Mouse (Mus musculus): Measurements from ENCODE around the gene Abcc2. TPM values are rescaled to one million over a fixed set of nuclear protein-coding genes. Genes with fewer than 3 reads are reported as not detected.

The Abcc2 gene
- polyA plus RNA-seq, 1 experiment from 2014 or later, result 0.04 TPM

DNA sequence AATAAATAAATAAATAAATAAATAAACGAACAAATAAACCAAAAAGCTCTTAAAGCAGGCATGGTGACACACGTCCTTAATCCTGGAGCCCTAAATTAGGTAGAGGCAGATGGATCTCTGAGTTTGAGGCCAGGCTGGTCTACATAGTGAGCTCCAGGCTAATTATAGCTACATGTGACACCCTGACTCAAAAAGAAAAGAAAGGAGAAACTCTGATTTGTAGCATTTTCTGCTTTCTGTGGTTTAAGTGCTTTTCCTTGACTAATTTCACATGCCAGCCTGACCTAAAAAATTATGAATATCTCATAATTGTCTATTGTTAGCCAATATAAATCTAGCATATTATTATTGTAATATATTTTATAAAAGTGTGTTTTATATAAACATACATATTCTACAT lies 19.6 kb upstream of the Abcc2 start:
- no peak overlapping the region for H3K9ac ChIP-seq
- no peak overlapping the region for H3K27ac ChIP-seq
- no peaks in the 10 kb centered on the region for H3K27me3 ChIP-seq
- H3K4me1 ChIP-seq, result no peaks in the 10 kb centered on the region
- H3K9me3 ChIP-seq, result no peaks in the 10 kb centered on the region
- H3K4me2 ChIP-seq, result no peak overlapping the region
- no peak for ATAC-seq (ENCODE audit: borderline replicate concordance, extremely low read depth, low FRiP score, low TSS enrichment)
- WGBS, result 61% methylated on average over 2 of the region's 2 CpGs
- H3K4me3 ChIP-seq, result no peak overlapping the region
- H3K36me3 ChIP-seq, result no peaks in the 10 kb centered on the region

DNA sequence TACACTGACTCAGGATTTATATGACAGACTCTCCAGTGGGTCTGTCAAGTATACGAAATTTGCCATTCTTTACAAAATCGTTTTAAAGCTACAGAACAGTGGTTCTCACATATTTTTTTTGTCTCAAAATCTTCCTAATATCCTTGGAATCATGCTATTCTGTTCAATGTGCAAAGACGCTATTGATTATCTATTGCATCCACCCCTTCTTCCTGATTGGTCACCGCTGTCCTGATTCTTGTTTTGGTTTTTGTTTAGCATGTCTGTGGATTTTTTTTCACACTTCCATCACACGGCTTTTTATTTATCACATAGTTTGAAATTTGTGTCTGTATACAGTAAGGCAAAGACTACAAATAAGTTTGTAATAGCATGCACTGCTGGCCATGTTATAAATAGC lies 15.5 kb upstream of the Abcc2 start:
- H3K36me3 ChIP-seq, result peaks cover 3% of the 10 kb centered on the region; the same call in 1 of the 2 replicates
- no peaks in the 10 kb centered on the region for H3K4me1 ChIP-seq
- no peak overlapping the region for H3K9ac ChIP-seq
- no peaks in the 10 kb centered on the region for H3K27me3 ChIP-seq
- WGBS, result 77% methylated on average over 5 of the region's 5 CpGs
- no peaks in the 10 kb centered on the region for H3K9me3 ChIP-seq
- no peak overlapping the region for H3K4me2 ChIP-seq
- H3K4me3 ChIP-seq, result no peak overlapping the region
- ATAC-seq (ENCODE audit: borderline replicate concordance, extremely low read depth, low FRiP score, low TSS enrichment), result no peak
- no peak overlapping the region for H3K27ac ChIP-seq

DNA sequence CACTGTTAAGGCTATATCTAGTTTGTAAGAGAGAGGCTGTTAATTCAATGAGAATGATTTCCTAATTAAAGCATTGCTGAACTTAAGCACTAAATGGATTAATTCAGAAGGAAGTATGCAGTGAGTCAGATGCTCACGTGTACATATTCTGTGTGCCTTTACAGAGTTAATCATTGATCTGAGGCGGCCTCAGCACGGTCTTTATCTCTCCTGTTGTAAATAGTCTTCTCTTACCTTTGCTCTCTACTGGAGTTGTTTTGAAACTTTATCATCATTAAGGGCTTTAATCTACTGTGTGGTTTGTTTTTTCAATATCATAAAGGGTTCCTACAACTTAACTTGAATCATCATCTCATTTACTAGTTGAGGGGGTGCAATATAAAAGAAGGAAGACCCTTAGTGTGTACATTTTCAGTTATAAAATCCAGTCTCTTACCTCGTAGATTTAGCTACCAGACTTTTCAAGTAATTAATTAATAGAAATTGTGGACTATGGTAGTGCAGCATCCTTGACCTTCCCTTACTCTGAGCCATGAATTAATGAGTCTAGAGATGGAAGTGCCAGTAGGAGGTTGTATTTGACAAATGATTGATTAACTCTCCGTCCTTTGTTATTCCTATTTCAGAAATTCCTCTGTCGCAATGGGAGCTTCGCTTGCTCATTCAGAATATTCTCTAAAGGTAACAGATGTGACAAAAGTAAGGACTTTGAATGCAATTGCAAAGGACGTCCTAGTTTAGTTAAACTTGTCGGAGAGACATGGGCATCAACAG lies 14.3 kb upstream of the Abcc2 start:
- H3K36me3 ChIP-seq, result peaks cover 3% of the 10 kb centered on the region; the same call in 1 of the 2 replicates
- H3K27ac ChIP-seq, result no peak overlapping the region
- H3K4me1 ChIP-seq, result no peaks in the 10 kb centered on the region
- H3K9ac ChIP-seq, result no peak overlapping the region
- H3K4me3 ChIP-seq, result no peak overlapping the region
- no peak for ATAC-seq (ENCODE audit: borderline replicate concordance, extremely low read depth, low FRiP score, low TSS enrichment)
- no peak overlapping the region for H3K4me2 ChIP-seq
- no peaks in the 10 kb centered on the region for H3K9me3 ChIP-seq
- WGBS, result 48% methylated on average over 9 of the region's 9 CpGs
- H3K27me3 ChIP-seq, result no peaks in the 10 kb centered on the region

DNA sequence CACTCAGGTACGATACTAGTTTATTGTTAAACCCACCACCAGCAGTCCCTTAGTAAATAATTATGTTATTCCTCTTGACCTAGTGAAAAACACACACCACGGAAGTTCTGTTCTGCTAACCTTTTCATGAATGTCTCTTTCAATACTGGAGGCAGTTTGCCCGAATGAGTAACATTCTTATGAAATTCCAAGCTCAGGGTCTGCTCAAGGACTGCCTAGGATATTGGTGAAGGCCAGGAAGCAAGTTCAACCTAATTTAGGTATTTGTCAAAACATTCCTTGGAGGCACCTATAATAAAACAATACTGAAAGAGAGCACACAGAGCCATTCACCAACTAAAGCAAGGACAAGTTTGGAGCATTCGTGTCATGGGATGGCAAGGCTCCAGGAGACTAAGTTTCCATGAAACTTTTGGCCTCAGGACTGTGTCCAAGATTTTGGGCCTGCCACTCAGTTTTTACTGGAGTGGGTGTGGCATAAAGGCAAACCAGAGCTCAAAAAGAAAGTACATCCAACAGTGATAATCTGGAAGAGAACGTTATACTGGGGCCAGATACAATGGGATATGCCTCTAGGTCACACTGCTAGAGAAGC lies 12.5 kb upstream of the Abcc2 start:
- Histone ChIP-seq H3K4me2 (no peak overlapping the region), H3K27ac (no peak overlapping the region), H3K9ac (no peak overlapping the region), H3K27me3 (no peaks in the 10 kb centered on the region), H3K4me3 (no peak overlapping the region), H3K4me1 (no peaks in the 10 kb centered on the region), H3K36me3 (peaks cover 3% of the 10 kb centered on the region; the same call in 1 of the 2 replicates), H3K9me3 (no peaks in the 10 kb centered on the region)
- WGBS, result 72% methylated on average over 5 of the region's 5 CpGs
- no peak for ATAC-seq (ENCODE audit: borderline replicate concordance, extremely low read depth, low FRiP score, low TSS enrichment)

DNA sequence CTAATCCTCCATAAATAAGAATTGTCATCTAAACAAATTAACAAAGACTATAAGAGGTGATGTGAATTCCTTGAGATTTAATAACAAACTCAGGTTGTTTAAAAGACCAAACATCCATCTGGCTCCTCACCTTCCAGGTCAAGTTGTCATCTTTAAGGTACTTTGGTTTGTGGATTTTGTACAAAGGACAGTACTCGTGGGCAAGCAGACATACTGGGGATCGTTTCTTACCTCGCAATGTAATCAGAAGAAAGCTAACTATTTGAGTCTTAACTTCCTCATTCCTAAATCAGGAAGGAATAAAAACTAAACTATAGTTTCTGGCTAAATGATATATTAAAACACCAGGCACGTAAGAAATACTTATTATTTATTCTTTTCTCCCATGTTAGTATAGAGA lies 11.4 kb upstream of the Abcc2 start:
- Histone ChIP-seq H3K4me1 (no peaks in the 10 kb centered on the region), H3K4me2 (no peak overlapping the region), H3K4me3 (no peak overlapping the region), H3K36me3 (peaks cover 3% of the 10 kb centered on the region; the same call in 1 of the 2 replicates), H3K27me3 (no peaks in the 10 kb centered on the region), H3K9me3 (no peaks in the 10 kb centered on the region), H3K9ac (no peak overlapping the region), H3K27ac (no peak overlapping the region)
- no peak for ATAC-seq (ENCODE audit: borderline replicate concordance, extremely low read depth, low FRiP score, low TSS enrichment)
- WGBS, result 69% methylated on average over 4 of the region's 4 CpGs

DNA sequence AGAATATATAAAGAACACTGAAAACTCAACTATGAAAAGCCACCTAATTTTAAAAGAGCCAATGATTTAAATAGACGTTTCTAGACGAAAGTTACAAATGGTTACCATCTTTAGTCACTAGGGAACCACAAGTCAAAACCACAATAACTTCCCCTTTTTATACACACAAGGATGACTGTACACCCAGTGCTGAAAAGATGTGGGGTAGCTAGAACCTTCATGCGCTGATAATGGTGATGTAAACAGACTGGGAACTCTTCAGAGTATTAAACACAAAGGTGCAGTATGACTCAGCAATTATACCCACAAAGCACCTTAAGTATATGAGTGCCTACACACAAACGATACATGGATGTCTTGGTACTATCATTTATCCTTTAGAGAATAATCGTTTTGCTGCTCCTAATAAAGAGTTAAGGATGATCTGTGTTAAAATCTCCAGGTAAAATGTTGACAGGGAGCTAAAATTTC lies 10.5 kb upstream of the Abcc2 start:
- WGBS, result 82% methylated on average over 5 of the region's 5 CpGs
- no peak for ATAC-seq (ENCODE audit: borderline replicate concordance, extremely low read depth, low FRiP score, low TSS enrichment)
- no peaks in the 10 kb centered on the region for H3K27me3 ChIP-seq

DNA sequence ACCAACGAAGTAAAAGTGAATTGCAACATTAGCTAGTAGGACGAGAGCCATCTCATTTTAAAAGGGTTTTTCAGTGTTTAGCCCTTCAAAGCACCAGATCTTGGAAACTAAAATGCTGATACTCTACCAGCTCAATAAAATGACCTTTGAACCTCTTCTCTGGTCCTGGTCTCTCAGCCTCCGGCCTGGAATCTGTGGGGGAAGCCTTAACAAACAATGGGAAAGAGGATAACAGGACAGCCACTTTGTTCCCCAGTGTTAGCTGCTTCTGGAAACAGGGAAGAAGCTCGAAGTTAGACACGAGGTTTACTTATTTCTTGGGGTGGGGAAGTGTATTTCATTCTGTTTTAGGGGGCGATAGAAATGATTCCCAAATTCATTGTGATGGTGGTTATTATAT lies 9.7 kb upstream of the Abcc2 start:
- 62% methylated on average over 6 of the region's 6 CpGs for WGBS

More for the DNA sequence above, 10.5 kb upstream of the Abcc2 start:
- H3K9ac ChIP-seq, result no peak overlapping the region
- no peaks in the 10 kb centered on the region for H3K9me3 ChIP-seq
- no peaks in the 10 kb centered on the region for H3K4me1 ChIP-seq
- H3K4me2 ChIP-seq, result no peak overlapping the region
- no peak overlapping the region for H3K27ac ChIP-seq
- peaks cover 3% of the 10 kb centered on the region; the same call in 1 of the 2 replicates for H3K36me3 ChIP-seq
- no peak overlapping the region for H3K4me3 ChIP-seq

DNA sequence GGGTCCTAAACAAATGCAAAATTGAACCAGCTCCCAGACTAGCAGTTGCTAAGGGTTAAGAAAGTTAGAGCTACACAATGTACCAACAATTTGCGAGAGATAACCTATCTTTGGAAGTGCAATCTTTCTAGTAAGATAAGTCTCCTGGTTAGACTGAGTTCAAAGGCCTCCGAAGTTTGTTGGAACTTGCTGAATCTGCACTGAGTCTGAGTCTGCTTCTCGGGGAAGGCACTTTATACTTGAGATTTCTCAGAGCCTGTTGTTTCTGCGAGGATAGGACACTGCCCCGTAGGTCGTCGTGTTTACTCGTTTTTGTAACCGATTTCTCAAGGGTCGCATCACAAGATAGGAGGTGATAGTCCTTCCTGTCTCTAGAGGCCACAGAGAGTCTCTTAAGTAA lies 6.6 kb upstream of the Abcc2 start:
- Histone ChIP-seq H3K9me3 (no peaks in the 10 kb centered on the region), H3K27me3 (no peaks in the 10 kb centered on the region), H3K9ac (no peak overlapping the region), H3K4me1 (no peaks in the 10 kb centered on the region), H3K27ac (no peak overlapping the region), H3K36me3 (no peaks in the 10 kb centered on the region), H3K4me2 (no peak overlapping the region), H3K4me3 (no peak overlapping the region)
- no peak for ATAC-seq (ENCODE audit: borderline replicate concordance, extremely low read depth, low FRiP score, low TSS enrichment)
- WGBS, result 38% methylated on average over 10 of the region's 10 CpGs

More for the DNA sequence above, 9.7 kb upstream of the Abcc2 start:
- no peaks in the 10 kb centered on the region for H3K9me3 ChIP-seq
- H3K27ac ChIP-seq, result no peak overlapping the region
- H3K36me3 ChIP-seq, result peaks cover 3% of the 10 kb centered on the region; the same call in 1 of the 2 replicates
- no peaks in the 10 kb centered on the region for H3K27me3 ChIP-seq
- H3K9ac ChIP-seq, result no peak overlapping the region
- no peak for ATAC-seq (ENCODE audit: borderline replicate concordance, extremely low read depth, low FRiP score, low TSS enrichment)
- H3K4me1 ChIP-seq, result no peaks in the 10 kb centered on the region
- H3K4me3 ChIP-seq, result no peak overlapping the region
- H3K4me2 ChIP-seq, result no peak overlapping the region

DNA sequence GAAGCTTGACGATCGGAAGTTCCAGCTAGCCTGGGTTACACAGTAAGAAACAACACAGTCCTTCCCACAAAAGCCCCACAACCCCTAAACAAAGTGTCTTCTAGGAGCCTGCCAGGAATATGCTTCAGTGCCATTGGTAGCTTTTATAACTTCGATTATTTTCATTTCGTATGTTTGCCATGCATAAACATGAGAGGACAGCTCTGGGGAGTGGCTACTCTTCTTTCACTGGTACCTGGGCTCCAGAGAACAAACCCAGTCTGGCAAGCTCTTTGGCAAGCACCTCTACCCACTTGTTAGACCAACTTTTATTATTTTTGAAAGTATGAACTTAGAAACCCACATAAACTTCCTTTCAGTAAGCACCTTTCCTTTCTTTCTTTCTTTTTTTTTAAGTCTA lies 5.4 kb upstream of the Abcc2 start:
- no peak overlapping the region for H3K9ac ChIP-seq
- H3K4me3 ChIP-seq, result no peak overlapping the region
- no peaks in the 10 kb centered on the region for H3K36me3 ChIP-seq
- no peaks in the 10 kb centered on the region for H3K9me3 ChIP-seq
- 67% methylated on average over 4 of the region's 4 CpGs for WGBS
- ATAC-seq (ENCODE audit: borderline replicate concordance, extremely low read depth, low FRiP score, low TSS enrichment), result no peak
- no peaks in the 10 kb centered on the region for H3K4me1 ChIP-seq
- no peak overlapping the region for H3K4me2 ChIP-seq
- H3K27me3 ChIP-seq, result no peaks in the 10 kb centered on the region
- H3K27ac ChIP-seq, result no peak overlapping the region

DNA sequence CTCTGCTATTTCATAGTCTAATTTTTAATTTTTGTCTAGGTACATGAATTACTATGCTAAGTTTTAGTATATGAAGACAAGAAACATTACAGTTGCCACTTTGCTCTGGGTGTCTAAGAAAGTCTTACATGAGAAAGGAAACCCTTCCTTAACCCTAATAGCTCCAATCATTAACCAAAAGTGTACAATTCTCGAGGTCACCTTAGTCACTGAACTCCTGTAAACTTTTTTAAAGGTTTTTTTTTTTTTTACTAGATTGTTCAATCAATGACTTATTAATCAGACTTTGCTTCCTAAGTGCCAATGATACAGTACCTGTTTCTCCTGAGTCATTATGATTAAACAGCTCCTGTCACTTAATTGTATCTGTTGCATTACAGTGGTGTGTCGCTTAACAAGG lies 4.7 kb upstream of the Abcc2 start:
- Histone ChIP-seq H3K4me3 (no peak overlapping the region), H3K27ac (no peak overlapping the region), H3K36me3 (no peaks in the 10 kb centered on the region), H3K4me1 (no peaks in the 10 kb centered on the region), H3K27me3 (no peaks in the 10 kb centered on the region), H3K4me2 (no peak overlapping the region), H3K9ac (no peak overlapping the region), H3K9me3 (no peaks in the 10 kb centered on the region)
- 63% methylated on average over 2 of the region's 2 CpGs for WGBS
- no peak for ATAC-seq (ENCODE audit: borderline replicate concordance, extremely low read depth, low FRiP score, low TSS enrichment)

DNA sequence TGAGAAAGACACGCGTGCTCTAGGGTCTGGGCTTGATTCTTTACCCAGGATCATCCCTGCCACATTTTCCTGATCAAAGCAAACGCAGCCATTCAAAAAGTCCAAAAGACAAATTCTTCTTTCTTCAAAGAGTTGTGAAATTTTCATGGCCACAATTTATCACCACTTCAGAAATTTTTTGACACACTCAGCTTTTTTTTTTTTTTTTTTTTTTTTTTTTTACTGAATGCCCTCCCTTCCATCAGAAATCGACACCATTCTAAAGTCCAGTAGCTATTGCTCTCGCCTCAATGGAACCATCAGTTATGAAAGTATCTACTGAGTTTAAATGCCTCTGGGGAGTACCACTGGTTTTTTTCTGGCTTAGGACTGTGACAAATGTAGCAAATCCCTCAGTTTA lies 1.6 kb upstream of the Abcc2 start:
- ATAC-seq (ENCODE audit: borderline replicate concordance, extremely low read depth, low FRiP score, low TSS enrichment), result no peak
- 52% methylated on average over 5 of the region's 5 CpGs for WGBS
- Histone ChIP-seq H3K4me1 (no peaks in the 10 kb centered on the region), H3K9me3 (no peaks in the 10 kb centered on the region), H3K27me3 (no peaks in the 10 kb centered on the region), H3K9ac (no peak overlapping the region), H3K27ac (no peak overlapping the region), H3K4me3 (no peak overlapping the region), H3K4me2 (no peak overlapping the region), H3K36me3 (no peaks in the 10 kb centered on the region)

DNA sequence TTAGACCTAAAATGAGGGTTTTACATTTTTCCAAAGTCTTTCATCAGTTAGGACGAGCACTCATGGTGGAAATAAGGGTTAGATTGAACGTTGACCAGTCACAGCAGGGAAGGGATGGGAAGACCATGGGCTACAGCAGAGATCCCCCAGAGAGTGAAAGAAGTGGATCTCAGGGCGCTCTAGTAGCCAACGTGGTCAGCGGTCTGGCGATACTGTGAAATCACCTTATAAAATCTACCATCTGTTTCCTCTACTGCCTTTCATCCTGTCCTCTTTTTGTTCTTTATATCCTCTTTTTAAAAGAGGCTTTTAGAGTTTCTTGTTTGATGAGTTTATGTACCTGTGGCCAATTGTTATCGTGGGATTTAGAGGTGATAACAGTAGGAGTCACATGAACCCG lies 2.8 kb downstream of the Abcc2 start:
- WGBS, result 74% methylated on average over 8 of the region's 8 CpGs
- no peaks in the 10 kb centered on the region for H3K36me3 ChIP-seq
- H3K4me3 ChIP-seq, result no peak overlapping the region
- H3K9me3 ChIP-seq, result no peaks in the 10 kb centered on the region
- H3K27ac ChIP-seq, result no peak overlapping the region
- H3K4me2 ChIP-seq, result no peak overlapping the region
- no peaks in the 10 kb centered on the region for H3K27me3 ChIP-seq
- ATAC-seq (ENCODE audit: borderline replicate concordance, extremely low read depth, low FRiP score, low TSS enrichment), result no peak
- no peaks in the 10 kb centered on the region for H3K4me1 ChIP-seq
- H3K9ac ChIP-seq, result no peak overlapping the region

Measured in lung, embryonic 15.5 days (tissue).